Mouse (Mus musculus) spleen, postnatal 10 days (tissue): ENCODE measurements around the gene Nbea.
"Not testable (repeated sequence)": the region's sequence is repeated elsewhere in the genome, so short reads cannot be mapped to it uniquely, and the experiment has no call there.

Experiments used
- DNase-seq, 2 experiments: peaks; one replicate each; pipeline ENCODE4 v3.0.0; 2021 to 2022; ENCODE audit warnings: low spot score in 2 of 2

The Nbea gene

DNA sequence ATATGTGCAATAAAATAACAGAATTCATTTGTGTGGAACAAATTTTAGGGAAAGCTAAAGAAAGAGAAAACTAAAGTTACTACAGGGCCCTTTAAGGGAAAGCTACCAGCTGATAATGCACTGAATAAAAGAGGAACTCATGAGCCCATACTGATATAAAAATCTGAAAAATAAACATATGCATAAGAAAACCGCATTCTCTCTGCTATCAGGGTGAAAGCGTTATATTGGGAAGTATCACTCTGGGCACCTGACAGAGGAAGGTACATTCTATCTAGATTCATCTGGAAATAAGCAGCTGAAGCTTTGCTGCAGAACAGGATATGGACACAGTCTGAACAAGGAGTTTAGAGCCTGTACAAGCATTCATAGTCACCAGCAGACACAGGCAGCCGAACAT, 148.9 kb downstream of the Nbea start:
- no peak for DNase-seq

DNA sequence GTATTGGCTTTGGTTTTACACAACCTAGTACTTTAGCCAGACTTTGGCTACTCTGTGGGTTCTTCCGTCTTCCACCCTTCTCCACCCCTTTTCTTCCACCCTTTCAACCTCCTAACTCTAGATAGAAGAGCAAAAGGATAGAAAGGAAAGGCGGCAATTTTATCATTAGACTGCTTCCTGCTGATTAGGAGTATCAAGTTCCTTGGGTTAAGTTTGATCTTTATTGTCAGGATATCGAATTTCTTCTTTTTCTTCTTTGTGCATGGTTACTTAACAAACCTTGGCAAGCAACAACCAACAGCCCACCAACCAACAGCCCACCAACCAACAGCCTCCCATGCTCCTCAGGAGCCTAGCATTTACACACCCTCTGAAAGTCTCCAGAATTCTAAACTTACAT, 165.0 kb downstream of the Nbea start:
- DNase-seq, result no peak

DNA sequence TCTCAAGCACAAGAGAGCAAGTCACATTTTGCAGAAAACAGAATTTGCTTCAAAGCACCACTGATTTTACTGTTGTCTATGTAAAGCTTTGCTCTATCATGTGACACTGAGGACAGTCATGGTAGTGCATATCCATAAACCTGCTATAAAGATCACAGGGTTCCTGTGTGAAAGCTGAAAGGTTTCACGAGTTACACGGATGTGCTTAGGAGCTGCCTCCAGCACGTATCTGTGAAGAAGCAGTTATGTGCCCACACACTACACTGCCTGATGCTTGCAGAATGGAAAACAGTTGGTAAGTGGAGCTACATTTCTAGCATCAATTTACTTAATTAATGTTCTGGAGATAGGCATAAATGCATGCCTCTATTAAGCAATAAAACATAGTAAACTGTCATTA, 172.4 kb downstream of the Nbea start:
- no peak for DNase-seq

DNA sequence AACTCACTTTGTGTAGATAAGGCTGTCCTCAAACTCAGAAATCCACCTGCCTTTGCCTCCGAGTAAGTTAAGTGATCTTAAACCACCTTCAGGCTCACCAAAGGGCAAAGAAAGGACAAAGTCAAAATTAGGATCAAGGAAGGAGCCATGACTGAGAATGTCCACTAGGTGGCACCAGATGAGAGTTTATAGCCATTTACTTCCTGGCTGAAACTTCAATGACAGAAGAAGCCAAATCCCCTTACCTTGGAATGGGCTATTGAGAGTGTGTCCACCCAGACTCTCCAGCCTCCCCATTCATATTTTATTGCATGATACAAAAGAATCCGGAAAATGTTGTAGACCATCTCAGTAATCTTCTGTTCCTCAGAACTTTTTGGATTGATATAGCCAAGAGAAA, 175.5 kb downstream of the Nbea start:
- no peak for DNase-seq

DNA sequence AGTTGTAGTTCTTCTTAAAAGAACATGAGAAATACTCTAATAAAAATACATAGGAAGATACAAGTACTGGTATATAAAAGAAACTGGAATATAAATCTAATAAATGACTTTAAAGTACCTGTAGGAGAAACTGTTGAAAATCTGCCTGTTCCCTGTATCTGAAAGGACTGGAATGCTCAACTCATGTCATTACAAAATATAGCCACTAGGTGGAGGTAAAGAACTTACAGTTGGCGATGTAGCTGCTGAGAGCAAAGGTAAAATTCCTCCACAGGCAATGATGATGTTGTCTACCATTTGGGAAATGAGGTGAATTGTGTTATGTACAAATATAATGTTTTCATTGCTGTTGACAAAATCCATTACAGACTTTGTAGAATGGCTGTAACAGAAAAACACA, 183.2 kb downstream of the Nbea start:
- DNase-seq, result no peak

DNA sequence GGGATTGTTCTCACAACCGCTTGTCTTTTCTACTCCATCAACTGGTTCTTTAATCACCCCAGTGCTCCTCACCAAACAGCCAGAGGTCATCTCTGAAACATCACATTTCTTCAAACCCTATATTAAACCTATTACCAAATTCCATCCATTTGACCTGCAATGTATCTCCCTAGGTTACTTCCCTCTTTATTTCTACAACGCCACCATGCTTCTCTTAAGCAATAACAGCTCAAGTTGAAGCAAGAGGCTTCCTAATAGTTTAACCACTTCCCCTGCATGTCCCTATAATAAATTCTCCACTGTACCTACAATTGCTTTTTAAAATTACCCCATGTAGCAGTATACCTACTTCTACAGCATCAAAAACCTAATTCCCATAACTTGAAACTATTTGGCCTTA, 205.1 kb downstream of the Nbea start:
- DNase-seq, result no peak

DNA sequence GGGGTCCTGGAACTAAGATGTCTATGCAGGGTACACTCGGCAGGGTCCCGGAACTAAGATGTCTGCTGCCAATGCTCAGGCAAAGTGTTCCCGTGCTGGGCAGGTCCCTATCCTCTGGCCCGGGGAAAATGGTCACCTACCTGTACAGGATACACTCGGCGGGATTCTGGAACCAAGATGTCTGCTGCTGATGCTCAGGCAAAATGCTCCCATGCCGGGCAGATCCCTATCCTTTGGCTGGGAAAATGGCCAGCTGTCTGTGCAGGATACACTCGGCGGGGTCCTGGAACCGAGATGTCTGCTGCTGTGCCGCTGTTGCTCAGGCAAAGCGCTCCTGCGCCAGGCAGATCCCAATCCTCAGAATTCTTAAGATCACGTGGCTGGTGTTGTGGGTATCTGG, 206.5 kb downstream of the Nbea start:
- not testable (repeated sequence) for DNase-seq

DNA sequence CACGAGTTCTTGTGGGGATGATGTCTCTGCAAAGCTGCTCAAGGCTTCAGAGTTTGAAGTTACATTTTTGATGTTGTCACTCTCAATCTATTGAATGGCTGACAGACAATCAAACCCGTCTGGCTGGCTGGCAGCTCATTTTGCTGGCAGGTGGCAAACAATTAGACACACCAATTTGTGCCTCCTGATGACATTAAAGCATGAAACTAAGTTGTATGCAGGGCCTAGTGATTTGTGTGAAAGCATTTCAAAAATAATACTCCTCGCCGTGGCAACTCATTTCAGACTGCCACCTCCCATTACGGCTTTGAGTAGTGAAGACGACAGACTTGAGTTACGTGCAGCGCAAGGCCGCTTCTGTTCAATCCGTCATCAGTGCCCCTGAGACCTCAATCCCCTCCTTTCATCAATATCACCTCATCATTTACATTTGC, 217.8 kb downstream of the Nbea start:
- DNase-seq, result no peak

DNA sequence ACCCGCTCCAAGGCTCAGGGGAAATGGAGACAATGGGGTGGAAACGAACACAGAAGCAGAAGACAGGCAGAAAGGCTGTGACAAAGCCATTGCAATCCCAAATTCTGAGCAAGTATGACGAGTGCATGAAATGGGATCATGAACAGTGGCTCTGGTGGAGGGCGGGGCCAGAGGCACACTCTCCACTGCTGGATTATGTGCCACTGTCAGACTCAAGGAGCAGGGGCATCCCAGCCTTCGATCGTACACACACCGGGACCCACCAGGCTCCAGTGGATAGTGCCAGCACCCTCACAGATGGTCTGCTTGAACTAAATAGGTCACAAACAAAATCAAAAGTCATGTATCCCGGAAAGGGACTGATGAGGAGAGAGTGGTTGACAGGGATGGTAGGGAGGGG, 220.5 kb downstream of the Nbea start:
- DNase-seq, result no peak

DNA sequence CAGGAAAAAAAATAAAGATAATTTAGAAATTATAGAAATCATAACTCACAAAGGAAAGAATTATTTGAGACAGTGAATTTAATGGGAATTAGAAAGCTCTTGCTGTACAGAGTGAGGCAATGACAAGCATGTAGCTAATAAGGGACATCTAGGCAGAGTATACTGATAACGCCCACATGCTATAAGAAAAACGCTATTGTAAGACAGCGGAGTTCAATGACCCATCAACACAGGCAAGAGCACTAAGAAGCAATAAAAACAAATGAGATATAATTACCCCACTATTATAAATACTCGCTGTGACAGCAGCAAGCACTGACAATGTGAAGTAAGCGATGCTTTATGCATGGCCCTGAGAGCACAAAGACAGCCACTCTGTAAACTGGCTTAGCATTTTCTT, 233.5 kb downstream of the Nbea start:
- no peak for DNase-seq

DNA sequence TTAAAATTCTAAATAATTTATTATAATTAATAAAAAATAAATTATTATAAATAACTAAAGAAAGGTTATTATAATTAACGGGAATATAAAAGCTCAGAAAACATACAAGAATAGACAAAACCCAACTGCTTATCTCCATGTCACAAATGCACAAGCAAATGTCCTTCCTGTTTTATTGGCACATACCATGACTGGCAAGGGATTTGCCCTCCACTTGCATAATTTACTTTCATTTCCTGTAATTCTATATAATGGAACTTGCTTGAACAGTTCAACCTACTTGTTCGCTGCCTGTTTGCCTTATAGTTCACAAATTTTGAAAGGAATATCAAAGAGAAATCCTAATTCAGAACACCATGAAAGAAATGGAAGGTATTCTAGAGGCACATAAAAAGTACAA, 234.4 kb downstream of the Nbea start:
- no peak for DNase-seq

DNA sequence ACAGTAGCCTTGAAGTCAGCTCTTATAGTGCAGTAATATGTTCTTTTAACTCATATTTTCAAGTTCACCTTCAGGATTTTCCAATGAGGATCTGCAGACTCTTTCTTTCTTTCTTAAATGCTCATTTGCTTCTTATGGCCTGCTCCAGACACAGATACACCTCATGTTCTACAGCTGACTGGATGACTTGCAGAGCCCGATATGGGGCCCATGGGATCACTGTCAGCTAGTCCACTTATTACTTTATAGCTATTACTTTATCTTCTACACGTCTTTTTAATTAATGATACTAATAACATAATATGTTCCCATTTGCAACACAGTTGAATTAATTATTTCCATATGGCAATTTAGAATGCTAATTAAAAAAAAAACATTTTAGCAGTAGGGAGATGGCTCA, 256.2 kb downstream of the Nbea start:
- DNase-seq, result no peak

DNA sequence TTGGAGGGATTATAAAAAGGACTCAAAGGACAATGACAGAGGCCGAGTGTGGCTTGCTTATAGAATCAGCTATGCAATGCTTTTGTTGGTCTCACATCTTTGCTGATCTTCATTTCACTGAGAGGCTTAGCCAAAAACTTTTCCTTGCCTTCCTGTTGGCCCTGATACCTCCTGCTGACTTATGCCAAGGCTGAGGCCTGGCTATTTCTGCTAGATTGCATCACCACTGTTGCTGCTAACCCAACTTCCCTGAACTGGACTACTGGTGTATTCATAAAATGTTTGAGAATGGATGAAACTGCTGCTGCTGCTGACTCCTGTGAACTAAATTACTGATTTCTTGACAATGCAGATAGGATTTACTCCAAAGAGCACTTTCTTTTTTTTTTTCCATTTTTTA, 274.2 kb downstream of the Nbea start:
- DNase-seq, result no peak

DNA sequence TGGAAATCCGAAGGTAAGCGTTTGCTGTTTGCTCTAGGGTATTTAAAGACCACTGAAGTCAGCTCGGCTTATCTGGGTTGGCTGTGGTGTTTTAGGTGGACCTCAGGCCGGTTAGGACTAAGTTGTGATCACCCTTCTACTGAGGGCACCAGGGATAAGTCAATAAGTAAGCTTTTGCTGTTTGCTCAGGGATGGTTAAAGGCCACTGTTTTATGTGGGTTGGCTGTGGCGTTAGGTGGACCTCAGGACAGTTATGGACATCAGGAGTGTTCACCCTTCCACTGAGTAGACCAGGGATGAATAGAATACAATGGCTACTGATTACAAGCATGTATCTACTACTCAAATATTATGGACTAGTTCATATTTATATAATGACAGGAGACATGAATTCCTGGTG, 292.9 kb downstream of the Nbea start:
- DNase-seq, result no peak

DNA sequence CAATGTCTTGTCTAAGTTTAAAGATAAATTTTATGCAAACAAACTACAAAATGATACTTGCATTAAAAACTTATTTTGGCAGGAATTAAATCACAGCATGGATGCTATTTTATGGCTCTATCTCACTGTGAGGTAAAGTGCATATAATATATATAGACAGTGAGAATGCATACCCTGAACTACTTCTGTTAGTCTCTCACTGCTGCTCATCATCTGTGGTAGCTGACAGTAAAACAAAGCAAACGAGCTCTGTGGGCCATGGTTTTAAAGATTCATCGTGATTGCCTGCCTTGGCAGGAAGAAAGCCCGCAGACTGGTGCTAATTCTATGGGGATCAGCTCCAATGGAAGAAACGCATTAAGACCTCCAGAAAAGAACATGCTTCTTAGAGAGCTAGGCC, 294.3 kb downstream of the Nbea start:
- no peak for DNase-seq

DNA sequence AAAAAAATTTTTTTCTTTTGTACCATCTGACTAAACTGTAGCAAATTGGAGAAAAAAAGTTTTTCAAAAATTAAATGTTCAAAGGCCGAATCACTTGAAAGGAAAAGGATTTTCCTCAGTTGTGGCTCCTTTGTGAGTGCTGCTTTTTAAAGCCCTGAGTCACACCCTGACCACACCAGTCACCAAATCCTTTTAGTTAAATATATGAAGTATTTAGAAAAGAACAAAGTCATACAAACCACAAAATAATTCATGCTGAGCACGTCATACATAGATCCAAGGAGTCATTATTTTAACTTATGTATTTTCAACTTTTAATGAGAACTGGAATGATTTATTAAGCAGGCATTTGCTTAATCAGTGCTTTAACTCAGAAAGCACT, 295.7 kb downstream of the Nbea start:
- DNase-seq, result no peak

DNA sequence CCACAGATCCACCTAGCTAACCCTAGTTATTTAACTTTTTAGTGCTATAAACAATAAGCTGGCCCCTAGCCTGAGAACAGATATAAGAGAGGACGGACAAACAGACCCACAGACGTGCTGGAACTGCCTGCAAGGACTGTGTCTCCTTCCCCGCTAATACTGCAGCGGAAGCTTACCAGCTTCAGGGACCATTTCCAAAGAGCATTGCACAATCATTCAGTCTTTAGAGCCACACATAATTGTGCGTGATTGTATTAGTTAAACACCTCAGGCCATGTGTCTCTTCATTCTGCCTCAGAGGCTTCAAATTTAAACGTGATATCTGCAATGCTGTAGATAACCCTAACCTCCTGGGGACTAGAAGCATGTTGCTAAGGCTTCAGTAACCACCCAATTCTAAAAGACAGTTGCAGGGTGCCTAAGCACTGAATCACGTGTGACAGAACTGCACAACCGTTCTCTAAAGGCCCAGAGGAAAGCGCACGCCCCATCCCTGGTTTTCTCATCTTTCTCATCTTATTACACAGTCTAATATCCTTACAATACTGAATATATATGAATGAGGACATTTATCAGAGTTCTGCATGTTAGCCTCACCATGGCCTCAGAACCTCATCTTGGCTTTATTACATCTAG, 296.2 kb downstream of the Nbea start:
- no peak for DNase-seq

DNA sequence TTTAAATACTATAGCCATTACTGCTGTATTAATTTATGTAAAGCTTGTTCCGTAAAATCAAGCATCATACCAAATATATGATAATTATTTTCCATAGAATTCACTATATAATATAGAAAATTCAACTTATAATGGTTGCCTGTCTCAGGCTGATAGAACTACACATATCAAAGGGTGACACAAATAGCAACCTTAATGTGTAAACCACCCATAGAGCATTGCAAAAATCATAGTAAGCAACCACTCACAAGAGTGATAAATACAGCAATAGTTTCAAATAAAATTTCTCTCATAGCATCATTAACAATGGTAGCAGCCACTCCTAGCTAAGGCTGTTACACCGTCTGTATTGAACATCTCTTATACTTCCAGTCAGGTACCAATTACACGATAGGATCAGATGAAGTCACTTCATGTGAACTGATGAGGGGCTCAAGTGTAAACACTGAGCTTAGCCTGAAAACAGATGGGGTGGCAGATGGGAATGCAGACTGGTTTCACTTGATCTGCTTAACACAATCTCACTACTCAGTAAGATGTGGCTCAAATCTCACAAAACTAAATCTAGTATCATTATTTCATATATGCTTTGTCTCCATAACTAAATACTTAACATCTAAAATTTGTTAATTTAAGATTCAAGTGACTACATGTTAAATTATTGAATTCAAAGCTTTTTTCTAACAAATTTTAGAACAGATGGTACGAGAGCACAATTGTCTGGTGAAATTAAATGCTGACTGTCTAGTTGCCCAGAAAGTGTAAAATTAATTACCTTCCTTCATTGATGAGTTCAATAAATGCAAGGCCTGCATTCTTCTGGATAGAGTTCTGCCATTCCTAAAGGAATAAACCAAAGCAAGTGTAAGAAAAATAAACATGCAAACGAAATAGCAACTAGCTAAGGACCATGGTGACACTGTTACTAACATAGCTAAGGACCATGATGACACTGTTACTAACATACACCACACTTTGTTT, 310.3 kb downstream of the Nbea start:
- no peak for DNase-seq

DNA sequence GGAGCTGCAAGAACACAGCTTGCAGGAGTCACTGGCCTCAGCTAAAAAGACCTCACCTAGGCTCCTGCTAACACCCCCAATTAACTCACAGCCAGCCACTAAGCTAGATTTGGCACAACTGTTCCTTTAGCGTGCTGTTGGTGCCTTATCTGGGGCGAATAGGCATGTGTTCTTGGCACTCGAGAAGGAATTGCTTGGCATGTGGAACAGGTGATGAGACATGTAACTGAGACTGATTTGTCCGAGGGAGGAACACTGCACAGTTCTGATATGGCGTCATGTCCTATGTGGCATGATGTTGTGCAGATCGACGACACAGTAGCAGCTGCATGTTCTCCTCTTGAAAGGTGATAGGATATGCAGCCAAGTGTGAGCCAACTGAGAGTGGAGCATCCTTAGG, 331.0 kb downstream of the Nbea start:
- DNase-seq, result no peak

DNA sequence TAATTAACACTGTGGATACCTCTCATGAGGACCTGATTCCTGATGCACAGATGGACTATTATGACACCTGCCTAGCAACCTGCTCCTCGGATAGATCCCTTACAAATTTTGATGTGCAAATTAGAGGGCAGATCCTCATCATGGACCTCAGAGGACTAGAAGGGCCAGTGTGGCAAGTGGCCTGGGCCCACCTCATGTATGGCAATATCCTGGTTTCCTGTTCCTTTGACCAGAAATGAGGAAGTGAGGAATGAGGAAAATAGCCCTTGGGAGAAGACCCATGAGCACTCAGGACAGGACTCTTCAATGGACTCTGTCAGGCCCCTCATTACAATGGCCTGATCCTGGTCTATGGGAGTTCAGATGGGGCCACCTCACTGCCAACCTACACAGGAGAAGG, 336.4 kb downstream of the Nbea start:
- no peak for DNase-seq

DNA sequence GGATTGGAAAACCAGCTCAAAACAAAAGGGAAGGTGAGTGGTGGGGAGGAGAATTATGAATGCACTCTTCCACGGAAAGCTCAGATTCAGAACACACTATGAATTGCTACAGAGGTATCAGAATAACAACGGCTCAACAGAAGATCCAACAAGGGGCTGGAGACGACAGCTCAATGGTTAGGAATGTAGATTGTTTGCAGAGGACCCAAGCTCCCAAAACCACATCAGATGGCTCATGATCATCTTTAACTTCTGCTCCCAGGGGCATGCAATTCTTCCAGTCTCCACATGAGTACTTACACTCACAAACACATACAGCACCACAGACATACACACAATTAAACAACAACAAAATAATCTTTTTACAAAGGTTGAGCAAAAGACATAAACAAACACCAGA, 346.3 kb downstream of the Nbea start:
- no peak for DNase-seq

DNA sequence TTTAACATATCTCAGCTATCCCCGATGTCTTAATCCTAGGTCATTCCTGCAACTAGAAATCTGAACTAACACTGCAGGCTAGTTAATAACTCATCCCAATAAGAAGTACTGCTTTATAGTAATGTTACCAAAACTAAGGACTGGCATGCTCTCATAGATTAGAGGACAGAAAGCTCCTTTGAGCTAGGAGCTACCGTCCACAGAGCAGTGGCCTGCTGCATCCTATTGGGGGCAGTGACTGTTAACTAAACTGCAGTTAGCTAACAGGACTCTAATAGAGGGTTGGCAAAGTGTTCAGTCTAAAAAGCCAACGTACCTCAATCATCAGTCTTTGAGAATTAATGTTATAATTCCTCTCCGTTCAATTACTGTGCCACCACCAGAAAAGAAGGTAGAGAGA, 348.3 kb downstream of the Nbea start:
- no peak for DNase-seq

DNA sequence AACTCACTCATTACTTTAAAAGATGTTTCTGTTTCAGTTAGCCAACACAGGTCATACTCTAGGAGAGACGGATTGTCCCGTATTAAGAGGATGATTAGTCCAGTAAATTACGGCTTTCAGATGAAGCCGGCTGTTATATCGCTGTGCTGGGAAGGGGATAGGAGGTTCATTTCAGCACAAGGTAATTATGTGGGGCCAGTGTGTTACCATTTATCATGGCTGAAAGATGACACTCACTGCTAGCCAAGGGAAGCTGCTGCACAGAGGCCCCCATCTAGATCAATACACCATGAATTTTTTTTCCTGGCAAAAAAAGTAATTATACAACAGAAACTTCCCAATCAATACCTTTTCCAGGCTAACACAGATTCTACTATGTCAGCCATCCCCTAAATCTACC, 353.3 kb downstream of the Nbea start:
- DNase-seq, result no peak
